Mouse (Mus musculus): ENCODE measurements around the gene Naif1. TPM values are rescaled to one million over a fixed set of nuclear protein-coding genes. Genes with fewer than 3 reads are reported as not detected.
"Not testable (repeated sequence)": the region's sequence is repeated elsewhere in the genome, so short reads cannot be mapped to it uniquely, and the experiment has no call there.

The Naif1 gene
- polyA plus RNA-seq, 1 experiment from 2014 or later: 6.8 TPM

- no peaks in the 10 kb centered on the region for H3K9me3 ChIP-seq (ENCODE audit: control insufficient read depth, low read length)
- no peaks in the 10 kb centered on the region for H3K27me3 ChIP-seq (ENCODE audit: control insufficient read depth, insufficient read depth, low read depth, low read length)
- no peaks in the 10 kb centered on the region for H3K4me1 ChIP-seq (replicated peaks; ENCODE audit: control insufficient read depth, insufficient read depth, low read length)
- H3K4me2 ChIP-seq (ENCODE audit: low read depth, low read length): no peak overlapping the region
- H3K27ac ChIP-seq (ENCODE audit: low read length): no peak overlapping the region
- no peak overlapping the region for H3K9ac ChIP-seq (ENCODE audit: low read length)
- no peak for ATAC-seq (ENCODE audit: low read depth)
- no peak overlapping the region for H3K4me3 ChIP-seq (ENCODE audit: low read length)
- H3K36me3 ChIP-seq (ENCODE audit: control insufficient read depth, insufficient read depth, low read length): no peaks in the 10 kb centered on the region
- 67% methylated on average over 6 of the region's 6 CpGs for WGBS
These were observed 20.9 kb downstream of the Naif1 start for GRCm38 (mm10) chr2:32471001-32471680.

GRCm38 (mm10) chr2:32471681-32472061, 21.4 kb downstream of the Naif1 start:
- Histone ChIP-seq H3K4me3 (ENCODE audit: low read length) (no peak overlapping the region), H3K36me3 (ENCODE audit: control insufficient read depth, insufficient read depth, low read length) (no peaks in the 10 kb centered on the region), H3K27ac (ENCODE audit: low read length) (no peak overlapping the region), H3K4me1 (replicated peaks; ENCODE audit: control insufficient read depth, insufficient read depth, low read length) (no peaks in the 10 kb centered on the region), H3K9me3 (ENCODE audit: control insufficient read depth, low read length) (no peaks in the 10 kb centered on the region), H3K4me2 (ENCODE audit: low read depth, low read length) (no peak overlapping the region), H3K27me3 (ENCODE audit: control insufficient read depth, insufficient read depth, low read depth, low read length) (no peaks in the 10 kb centered on the region), H3K9ac (ENCODE audit: low read length) (no peak overlapping the region)
- no peak for ATAC-seq (ENCODE audit: low read depth)
- 76% methylated on average over 6 of the region's 6 CpGs for WGBS

- H3K9me3 ChIP-seq (ENCODE audit: control insufficient read depth, low read length); H3K27me3 ChIP-seq (ENCODE audit: control insufficient read depth, insufficient read depth, low read depth, low read length); ATAC-seq (ENCODE audit: low read depth); H3K27ac ChIP-seq (ENCODE audit: low read length); H3K4me2 ChIP-seq (ENCODE audit: low read depth, low read length); H3K4me3 ChIP-seq (ENCODE audit: low read length); H3K36me3 ChIP-seq (ENCODE audit: control insufficient read depth, insufficient read depth, low read length); H3K4me1 ChIP-seq (replicated peaks; ENCODE audit: control insufficient read depth, insufficient read depth, low read length); H3K9ac ChIP-seq (ENCODE audit: low read length): not testable (repeated sequence)
- WGBS: 95% methylated on average over 4 of the region's 9 CpGs
These were observed 25.1 kb downstream of the Naif1 start for GRCm38 (mm10) chr2:32475361-32475760.

GRCm38 (mm10) chr2:32482351-32482750, 32.1 kb downstream of the Naif1 start:
- no peak overlapping the region for H3K9ac ChIP-seq (ENCODE audit: low read length)
- H3K4me3 ChIP-seq (ENCODE audit: low read length): no peak overlapping the region
- H3K4me1 ChIP-seq (replicated peaks; ENCODE audit: control insufficient read depth, insufficient read depth, low read length): no peaks in the 10 kb centered on the region
- H3K9me3 ChIP-seq (ENCODE audit: control insufficient read depth, low read length): peaks cover 3% of the 10 kb centered on the region; the same call in 1 of the 2 replicates
- H3K36me3 ChIP-seq (ENCODE audit: control insufficient read depth, insufficient read depth, low read length): no peaks in the 10 kb centered on the region
- ATAC-seq (ENCODE audit: low read depth): no peak
- H3K4me2 ChIP-seq (ENCODE audit: low read depth, low read length): no peak overlapping the region
- H3K27me3 ChIP-seq (ENCODE audit: control insufficient read depth, insufficient read depth, low read depth, low read length): no peaks in the 10 kb centered on the region
- H3K27ac ChIP-seq (ENCODE audit: low read length): no peak overlapping the region
- 85% methylated on average over 8 of the region's 8 CpGs for WGBS

- ATAC-seq (ENCODE audit: low read depth): no peak
- no peaks in the 10 kb centered on the region for H3K36me3 ChIP-seq (ENCODE audit: control insufficient read depth, insufficient read depth, low read length)
These were observed 33.1 kb downstream of the Naif1 start for GRCm38 (mm10) chr2:32483179-32483875.

GRCm38 (mm10) chr2:32484933-32485332, 34.7 kb downstream of the Naif1 start:
- no peak for ATAC-seq (ENCODE audit: low read depth)
- Histone ChIP-seq H3K27ac (ENCODE audit: low read length) (no peak overlapping the region), H3K4me2 (ENCODE audit: low read depth, low read length) (no peak overlapping the region), H3K9ac (ENCODE audit: low read length) (no peak overlapping the region), H3K4me1 (replicated peaks; ENCODE audit: control insufficient read depth, insufficient read depth, low read length) (no peaks in the 10 kb centered on the region), H3K9me3 (ENCODE audit: control insufficient read depth, low read length) (no peaks in the 10 kb centered on the region), H3K4me3 (ENCODE audit: low read length) (no peak overlapping the region), H3K36me3 (ENCODE audit: control insufficient read depth, insufficient read depth, low read length) (no peaks in the 10 kb centered on the region), H3K27me3 (ENCODE audit: control insufficient read depth, insufficient read depth, low read depth, low read length) (no peaks in the 10 kb centered on the region)
- WGBS: 80% methylated on average over 6 of the region's 6 CpGs

More at GRCm38 (mm10) chr2:32483179-32483875, 33.1 kb downstream of the Naif1 start:
- no peaks in the 10 kb centered on the region for H3K4me1 ChIP-seq (replicated peaks; ENCODE audit: control insufficient read depth, insufficient read depth, low read length)
- WGBS: 69% methylated on average over 9 of the region's 9 CpGs
- peaks cover 3% of the 10 kb centered on the region; the same call in 1 of the 2 replicates for H3K9me3 ChIP-seq (ENCODE audit: control insufficient read depth, low read length)
- H3K9ac ChIP-seq (ENCODE audit: low read length): no peak overlapping the region
- no peaks in the 10 kb centered on the region for H3K27me3 ChIP-seq (ENCODE audit: control insufficient read depth, insufficient read depth, low read depth, low read length)
- no peak overlapping the region for H3K4me3 ChIP-seq (ENCODE audit: low read length)
- no peak overlapping the region for H3K27ac ChIP-seq (ENCODE audit: low read length)
- H3K4me2 ChIP-seq (ENCODE audit: low read depth, low read length): no peak overlapping the region

- Histone ChIP-seq H3K36me3 (ENCODE audit: control insufficient read depth, insufficient read depth, low read length) (no peaks in the 10 kb centered on the region), H3K9me3 (ENCODE audit: control insufficient read depth, low read length) (no peaks in the 10 kb centered on the region), H3K27ac (ENCODE audit: low read length) (no peak overlapping the region), H3K9ac (ENCODE audit: low read length) (no peak overlapping the region), H3K27me3 (ENCODE audit: control insufficient read depth, insufficient read depth, low read depth, low read length) (no peaks in the 10 kb centered on the region), H3K4me2 (ENCODE audit: low read depth, low read length) (no peak overlapping the region), H3K4me3 (ENCODE audit: low read length) (no peak overlapping the region), H3K4me1 (replicated peaks; ENCODE audit: control insufficient read depth, insufficient read depth, low read length) (no peaks in the 10 kb centered on the region)
- WGBS: 75% methylated on average over 4 of the region's 4 CpGs
- no peak for ATAC-seq (ENCODE audit: low read depth)
These were observed 35.5 kb downstream of the Naif1 start for GRCm38 (mm10) chr2:32485751-32486150.

GRCm38 (mm10) chr2:32486155-32486554, 35.9 kb downstream of the Naif1 start:
- Histone ChIP-seq H3K27me3 (ENCODE audit: control insufficient read depth, insufficient read depth, low read depth, low read length) (no peaks in the 10 kb centered on the region), H3K36me3 (ENCODE audit: control insufficient read depth, insufficient read depth, low read length) (no peaks in the 10 kb centered on the region), H3K4me2 (ENCODE audit: low read depth, low read length) (no peak overlapping the region), H3K9me3 (ENCODE audit: control insufficient read depth, low read length) (no peaks in the 10 kb centered on the region), H3K4me3 (ENCODE audit: low read length) (no peak overlapping the region), H3K9ac (ENCODE audit: low read length) (no peak overlapping the region), H3K4me1 (replicated peaks; ENCODE audit: control insufficient read depth, insufficient read depth, low read length) (no peaks in the 10 kb centered on the region), H3K27ac (ENCODE audit: low read length) (no peak overlapping the region)
- ATAC-seq (ENCODE audit: low read depth): no peak
- WGBS: 79% methylated on average over 9 of the region's 9 CpGs

- Histone ChIP-seq H3K27me3 (ENCODE audit: control insufficient read depth, insufficient read depth, low read depth, low read length) (no peaks in the 10 kb centered on the region), H3K4me2 (ENCODE audit: low read depth, low read length) (no peak overlapping the region), H3K9ac (ENCODE audit: low read length) (no peak overlapping the region), H3K4me3 (ENCODE audit: low read length) (no peak overlapping the region), H3K36me3 (ENCODE audit: control insufficient read depth, insufficient read depth, low read length) (no peaks in the 10 kb centered on the region), H3K9me3 (ENCODE audit: control insufficient read depth, low read length) (no peaks in the 10 kb centered on the region), H3K4me1 (replicated peaks; ENCODE audit: control insufficient read depth, insufficient read depth, low read length) (no peaks in the 10 kb centered on the region), H3K27ac (ENCODE audit: low read length) (no peak overlapping the region)
- peak; percentile 73 for ATAC-seq (ENCODE audit: low read depth)
- WGBS: 2% methylated on average over 6 of the region's 6 CpGs
These were observed 36.9 kb downstream of the Naif1 start for GRCm38 (mm10) chr2:32487124-32487623.

Data from lung, embryonic 16.5 days (tissue).